Mouse (Mus musculus) forebrain, embryonic 10.5 days (tissue): ENCODE results near the gene Pitpnm3. TPM values are rescaled to one million over a fixed set of nuclear protein-coding genes. Genes with fewer than 3 reads are reported as not detected.

Experiments
- DNase-seq: peaks from one replicate; pipeline ENCODE4 v3.0.0-alpha.2; 2017; ENCODE audit warnings: low spot score; ENCODE audit errors: extremely low spot score
- H3K27ac ChIP-seq: fragments of 300-500 bp; sonication (generic); 2 replicates; pipeline ENCODE4 v1.5.1; 2016; ENCODE audit warnings: mild to moderate bottlenecking
- H3K27me3 ChIP-seq: fragments of 300-500 bp; sonication (generic); 2 replicates; pipeline ENCODE4 v1.6.1; 2016; ENCODE audit warnings: mild to moderate bottlenecking; ENCODE audit not compliant: poor library complexity, severe bottlenecking
- H3K36me3 ChIP-seq: fragments of 300-500 bp; sonication (generic); replicated peaks from 2 replicates; pipeline ENCODE4 v1.6.1; 2016; ENCODE audit warnings: mild to moderate bottlenecking, moderate library complexity
- H3K4me1 ChIP-seq: fragments of 300-500 bp; sonication (generic); 2 replicates; pipeline ENCODE4 v1.6.1; 2016
- H3K4me3 ChIP-seq: fragments of 300-500 bp; sonication (generic); 2 replicates; pipeline ENCODE4 v1.5.1; 2016; ENCODE audit warnings: mild to moderate bottlenecking, moderate library complexity
- H3K9me3 ChIP-seq: fragments of 300-500 bp; sonication (generic); 2 replicates; pipeline ENCODE4 v1.6.1; 2016; ENCODE audit warnings: mild to moderate bottlenecking, moderate library complexity
- WGBS: fragments of 180-500 bp; shearing (Covaris S2); methylation state at CpG from one replicate; pipeline ENCODE4 v1.1.7; 2016; 5-methylcytosine and 5-hydroxymethylcytosine counted together
- polyA plus RNA-seq: library from polyadenylated mRNA; unstranded; fragments of >200 nt; fragmentation: Nextera tagmentation; extraction: Ambion mirVana; gene quantifications from 2 replicates; pipeline ENCODE4 v1.2.1, GENCODE M21; 2016

The Pitpnm3 gene
- polyA plus RNA-seq, 1 experiment from 2014 or later = 0.04 TPM

DNA sequence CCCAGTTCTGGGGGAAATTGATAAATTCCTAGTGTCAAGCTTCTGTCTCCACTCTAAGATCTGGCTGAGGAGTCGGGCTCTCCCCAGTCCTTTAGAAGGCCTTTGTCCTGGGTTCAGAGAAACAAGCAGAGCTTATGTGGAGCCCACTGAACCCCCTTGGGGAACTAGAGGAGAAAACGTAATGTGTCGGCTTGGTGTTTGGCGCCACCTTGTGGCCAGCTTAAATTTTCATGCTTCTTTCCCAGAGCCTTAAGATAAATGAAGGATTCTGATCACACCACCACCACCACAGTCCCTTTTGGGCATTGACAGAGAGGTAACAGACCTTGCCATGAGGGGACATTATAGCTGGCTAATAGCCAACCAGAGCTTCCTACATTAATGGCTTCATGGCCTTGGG lies 97.6 kb downstream of the Pitpnm3 start:
- Histone ChIP-seq H3K36me3 (no peaks in the 10 kb centered on the region), H3K27ac (no peak overlapping the region; the same call in 1 of the 2 replicates), H3K9me3 (no peaks in the 10 kb centered on the region), H3K4me1 (peaks cover 56% of the 10 kb centered on the region), H3K27me3 (peaks cover 19% of the 10 kb centered on the region; the same call in 1 of the 2 replicates), H3K4me3 (no peak overlapping the region)
- WGBS = 3% methylated on average over 4 of the region's 4 CpGs
- DNase-seq = peak; percentile 78

GRCm38 (mm10) chr11:72037409-72037808 lies 98.2 kb downstream of the Pitpnm3 start, which contains the start of gene Aipl1:
Gene Aipl1 (minus strand): TSS chr11:72037509.
- 68% methylated on average over 4 of the region's 4 CpGs for WGBS
- Histone ChIP-seq H3K9me3 (no peaks in the 10 kb centered on the region), H3K4me1 (peaks cover 52% of the 10 kb centered on the region), H3K4me3 (no peak within 1 kb of the TSS), H3K27me3 (peaks cover 19% of the 10 kb centered on the region; the same call in 1 of the 2 replicates), H3K36me3 (no peaks in the 10 kb centered on the region), H3K27ac (no peak within 1 kb of the TSS; the same call in 1 of the 2 replicates)
- no peak for DNase-seq

GRCm38 (mm10) chr11:72032589-72032988 lies 103.0 kb downstream of the Pitpnm3 start:
- peaks cover 29% of the 10 kb centered on the region for H3K27me3 ChIP-seq
- 95% methylated on average over 3 of the region's 3 CpGs for WGBS
- no peak overlapping the region for H3K27ac ChIP-seq
- no peaks in the 10 kb centered on the region for H3K9me3 ChIP-seq
- DNase-seq = no peak
- no peaks in the 10 kb centered on the region for H3K36me3 ChIP-seq
- H3K4me1 ChIP-seq = peaks cover 15% of the 10 kb centered on the region
- H3K4me3 ChIP-seq = no peak overlapping the region

- H3K4me1 ChIP-seq = peaks cover 12% of the 10 kb centered on the region
- 77% methylated on average over 4 of the region's 4 CpGs for WGBS
- DNase-seq = no peak
- no peaks in the 10 kb centered on the region for H3K9me3 ChIP-seq
- no peaks in the 10 kb centered on the region for H3K36me3 ChIP-seq
- H3K27ac ChIP-seq = no peak overlapping the region
- no peak overlapping the region for H3K4me3 ChIP-seq
- H3K27me3 ChIP-seq = peaks cover 24% of the 10 kb centered on the region
Observed at GRCm38 (mm10) chr11:72032091-72032490, 103.5 kb downstream of the Pitpnm3 start.

DNA sequence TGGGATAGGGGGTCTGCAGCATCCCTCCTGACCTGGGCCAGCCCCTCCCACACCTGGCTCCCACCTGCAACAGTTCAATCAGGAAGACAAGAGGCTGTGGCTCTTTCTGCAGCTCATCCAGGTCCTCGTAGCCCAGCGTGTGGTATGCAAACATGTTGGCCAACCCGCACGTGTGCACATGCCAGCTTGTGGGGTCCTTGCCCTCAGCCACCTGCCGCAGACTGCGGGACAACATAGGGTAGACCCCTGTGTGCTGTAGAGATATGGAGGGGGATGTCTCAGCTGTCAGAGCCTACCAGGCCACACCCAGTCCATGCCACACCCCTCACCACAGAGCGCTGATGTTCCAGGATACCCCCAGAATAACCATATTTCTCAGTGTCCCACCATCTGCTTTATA lies 104.2 kb downstream of the Pitpnm3 start:
- no peaks in the 10 kb centered on the region for H3K36me3 ChIP-seq
- 91% methylated on average over 7 of the region's 7 CpGs for WGBS
- no peaks in the 10 kb centered on the region for H3K9me3 ChIP-seq
- H3K27ac ChIP-seq = no peak overlapping the region
- peaks cover 12% of the 10 kb centered on the region for H3K4me1 ChIP-seq
- H3K27me3 ChIP-seq = peaks cover 24% of the 10 kb centered on the region
- no peak overlapping the region for H3K4me3 ChIP-seq
- DNase-seq = no peak

- Histone ChIP-seq H3K27ac (no peak overlapping the region), H3K4me3 (no peak overlapping the region), H3K36me3 (no peaks in the 10 kb centered on the region), H3K4me1 (peaks cover 10% of the 10 kb centered on the region), H3K9me3 (no peaks in the 10 kb centered on the region), H3K27me3 (peaks cover 31% of the 10 kb centered on the region)
- WGBS = 26% methylated on average over 23 of the region's 23 CpGs
- peak; percentile 57 for DNase-seq
Observed at GRCm38 (mm10) chr11:72029143-72029542, 106.4 kb downstream of the Pitpnm3 start.

- no peak for DNase-seq
- Histone ChIP-seq H3K4me1 (peaks cover 18% of the 10 kb centered on the region), H3K27me3 (peaks cover 31% of the 10 kb centered on the region), H3K4me3 (no peak overlapping the region), H3K9me3 (no peaks in the 10 kb centered on the region), H3K27ac (no peak overlapping the region), H3K36me3 (no peaks in the 10 kb centered on the region)
- WGBS = 90% methylated on average over 9 of the region's 9 CpGs
Observed at GRCm38 (mm10) chr11:72027836-72028235, 107.7 kb downstream of the Pitpnm3 start.

GRCm38 (mm10) chr11:72026516-72026915 lies 109.1 kb downstream of the Pitpnm3 start:
- Histone ChIP-seq H3K36me3 (no peaks in the 10 kb centered on the region), H3K27ac (no peak overlapping the region), H3K27me3 (peaks cover 31% of the 10 kb centered on the region), H3K4me3 (no peak overlapping the region), H3K4me1 (peaks cover 18% of the 10 kb centered on the region), H3K9me3 (no peaks in the 10 kb centered on the region)
- WGBS = 93% methylated on average over 9 of the region's 9 CpGs
- DNase-seq = no peak

- 43% methylated on average over 5 of the region's 5 CpGs for WGBS
- no peaks in the 10 kb centered on the region for H3K9me3 ChIP-seq
- peaks cover 30% of the 10 kb centered on the region for H3K27me3 ChIP-seq
- H3K4me3 ChIP-seq = no peak overlapping the region
- H3K27ac ChIP-seq = no peak overlapping the region
- no peaks in the 10 kb centered on the region for H3K36me3 ChIP-seq
- DNase-seq = no peak
- H3K4me1 ChIP-seq = peaks cover 18% of the 10 kb centered on the region
Observed at GRCm38 (mm10) chr11:72025843-72026242, 109.7 kb downstream of the Pitpnm3 start.

DNA sequence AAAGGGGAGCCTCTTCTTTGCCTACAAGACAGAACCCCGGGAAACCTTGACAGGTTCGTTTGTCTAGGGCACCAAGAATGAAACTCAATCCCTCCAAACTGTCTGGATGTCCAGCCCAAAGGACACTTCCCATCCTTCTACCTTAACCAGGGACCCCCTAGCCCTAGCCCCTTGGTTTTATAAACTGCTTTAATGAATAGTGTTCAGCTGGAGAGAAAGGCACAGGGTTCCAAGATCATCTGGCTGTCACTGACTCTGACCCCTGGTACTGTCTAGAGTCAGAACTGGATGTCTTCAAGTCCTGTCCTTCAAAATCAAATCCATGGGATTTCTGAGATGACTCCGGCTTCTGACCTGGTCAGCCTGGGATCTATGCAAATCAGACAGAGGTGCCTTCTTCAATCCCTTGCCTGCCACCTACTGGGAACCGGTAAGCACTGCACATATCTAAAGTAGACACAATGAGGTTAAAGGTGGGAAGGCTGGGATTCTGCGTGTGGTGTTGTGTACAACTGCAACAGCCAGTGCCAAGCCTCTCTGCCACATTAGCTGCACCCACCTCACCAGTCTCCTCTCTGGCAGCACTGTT lies 111.3 kb downstream of the Pitpnm3 start:
- peaks cover 14% of the 10 kb centered on the region for H3K27me3 ChIP-seq
- no peak overlapping the region for H3K4me3 ChIP-seq
- 34% methylated on average over 5 of the region's 5 CpGs for WGBS
- peaks cover 16% of the 10 kb centered on the region for H3K4me1 ChIP-seq
- H3K36me3 ChIP-seq = no peaks in the 10 kb centered on the region
- peak; percentile 63 for DNase-seq
- no peak overlapping the region for H3K27ac ChIP-seq
- H3K9me3 ChIP-seq = no peaks in the 10 kb centered on the region

- no peak overlapping the region for H3K27ac ChIP-seq
- peak; percentile 30 for DNase-seq
- peaks cover 12% of the 10 kb centered on the region for H3K4me1 ChIP-seq
- 52% methylated on average over 10 of the region's 10 CpGs for whole genome bisulfite sequencing
- H3K4me3 ChIP-seq = no peak overlapping the region
- H3K36me3 ChIP-seq = no peaks in the 10 kb centered on the region
- no peaks in the 10 kb centered on the region for H3K9me3 ChIP-seq
- peaks cover 8% of the 10 kb centered on the region; the same call in 1 of the 2 replicates for H3K27me3 ChIP-seq
Observed at GRCm38 (mm10) chr11:72023581-72023980, 112.0 kb downstream of the Pitpnm3 start.

DNA sequence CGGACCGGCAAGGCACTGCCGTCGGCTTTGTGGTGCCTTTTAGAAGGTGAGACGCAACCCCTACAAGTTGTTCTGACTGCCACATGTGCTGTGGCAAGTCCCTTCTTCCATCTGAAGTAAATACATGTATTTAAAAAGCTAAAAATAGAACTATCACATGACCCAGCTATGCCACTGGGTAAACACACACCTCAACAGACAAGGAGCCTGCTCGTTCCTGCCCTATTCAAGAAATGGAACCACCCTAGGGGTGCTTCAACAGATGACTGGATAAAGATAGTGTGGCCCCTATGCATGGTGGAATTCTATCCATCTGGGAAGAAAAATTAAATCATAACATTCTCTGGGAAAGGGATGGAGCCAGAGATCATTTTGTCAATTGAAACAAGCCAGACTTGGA lies 112.8 kb downstream of the Pitpnm3 start:
- 92% methylated on average over 6 of the region's 6 CpGs for WGBS
- no peaks in the 10 kb centered on the region for H3K9me3 ChIP-seq
- H3K4me3 ChIP-seq = no peak overlapping the region
- no peak for DNase-seq
- H3K36me3 ChIP-seq = no peaks in the 10 kb centered on the region
- H3K27ac ChIP-seq = no peak overlapping the region
- H3K27me3 ChIP-seq = peaks cover 8% of the 10 kb centered on the region; the same call in 1 of the 2 replicates
- peaks cover 14% of the 10 kb centered on the region for H3K4me1 ChIP-seq

GRCm38 (mm10) chr11:72021015-72021414 lies 114.6 kb downstream of the Pitpnm3 start:
- Histone ChIP-seq H3K4me1 (peaks cover 14% of the 10 kb centered on the region), H3K4me3 (no peak overlapping the region), H3K27ac (no peak overlapping the region), H3K27me3 (peaks cover 8% of the 10 kb centered on the region; the same call in 1 of the 2 replicates), H3K36me3 (no peaks in the 10 kb centered on the region), H3K9me3 (no peaks in the 10 kb centered on the region)
- WGBS = 78% methylated on average over 4 of the region's 4 CpGs
- no peak for DNase-seq
